Mouse (Mus musculus) left cerebral cortex, adult 11 months (tissue): ENCODE measurements around the gene Tuba4a.

ENCODE experiments used
- DNase-seq: peaks from one replicate; pipeline ENCODE4 v3.0.0; 2022; ENCODE audit warnings: low spot score

The Tuba4a gene

GRCm38 (mm10) chr1:75219531-75219930, at the start of gene Tuba4a:
TSS of gene Tuba4a (minus strand) at chr1:75219865.
- DNase-seq: no peak

GRCm38 (mm10) chr1:75264091-75264880, 44.6 kb upstream of the Tuba4a start, which contains the start of gene Ptprn:
TSS of gene Ptprn (minus strand) at chr1:75264502.
- DNase-seq: peak; percentile 68

GRCm38 (mm10) chr1:75262969-75263951, 43.6 kb upstream of the Tuba4a start:
- DNase-seq: no peak

- no peak for DNase-seq
Observed at GRCm38 (mm10) chr1:75261278-75261677, 41.6 kb upstream of the Tuba4a start.

GRCm38 (mm10) chr1:75255516-75256046, 35.9 kb upstream of the Tuba4a start:
- no peak for DNase-seq

DNA sequence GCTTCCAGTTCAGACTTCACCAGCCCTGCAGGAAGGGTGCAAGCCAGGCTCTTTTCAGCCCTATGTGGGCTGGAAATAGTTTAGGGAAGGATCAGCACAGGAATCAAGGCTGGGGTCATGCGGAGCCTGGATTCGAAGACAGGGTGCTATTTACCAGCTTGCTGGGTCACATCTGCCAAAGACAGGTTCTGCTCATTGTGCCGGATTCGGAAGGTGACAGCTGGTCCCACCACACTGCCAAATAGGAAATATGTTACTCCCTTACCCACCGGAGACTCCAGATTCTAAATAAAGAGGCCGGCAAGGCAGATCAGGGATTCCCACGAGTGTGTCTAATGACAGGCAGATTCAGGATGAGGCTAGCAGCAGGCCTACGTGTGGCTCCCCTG, 35.0 kb upstream of the Tuba4a start:
- DNase-seq: no peak

- peak; percentile 76 for DNase-seq
Observed at GRCm38 (mm10) chr1:75253849-75254624, 34.4 kb upstream of the Tuba4a start.

DNA sequence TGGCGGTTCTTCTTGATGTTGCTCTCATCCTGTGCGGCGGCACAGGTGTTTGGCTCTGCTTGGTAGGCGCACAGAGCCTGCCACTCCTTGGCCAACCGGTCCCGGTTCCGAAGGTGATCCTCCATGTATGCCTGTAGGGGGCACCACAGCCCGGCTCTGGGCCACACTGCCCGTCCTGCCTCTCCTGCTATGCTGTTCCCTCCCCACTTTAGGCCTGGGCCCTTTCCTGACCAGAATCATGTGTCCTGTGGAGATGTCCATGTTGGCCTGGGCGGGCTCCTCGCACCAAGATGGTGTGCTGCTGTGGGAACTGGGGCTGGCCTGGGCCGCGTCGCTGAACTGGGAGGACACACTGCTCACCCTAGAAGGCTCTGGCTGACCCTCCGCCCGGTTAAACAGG, 33.4 kb upstream of the Tuba4a start:
- DNase-seq: no peak

DNA sequence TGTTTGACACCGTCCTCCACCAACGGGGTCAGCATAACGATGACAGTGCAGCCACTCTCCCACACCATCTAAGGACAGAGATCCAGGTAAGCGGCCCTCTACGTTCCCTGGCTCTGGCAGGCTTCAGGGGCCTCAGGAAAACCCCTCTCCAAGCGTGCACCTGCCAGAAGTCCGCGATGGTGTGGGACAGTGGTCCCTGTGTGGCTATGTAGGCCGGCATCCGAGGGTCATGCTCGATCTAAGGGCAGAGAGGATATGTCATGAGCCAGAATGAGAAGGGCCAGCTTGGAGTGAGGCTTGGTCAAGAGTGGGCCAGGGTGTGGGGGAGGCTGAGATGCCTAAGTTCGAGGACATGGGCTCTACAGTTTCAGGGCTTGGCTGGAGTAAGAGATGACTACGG, 32.6 kb upstream of the Tuba4a start:
- DNase-seq: no peak

GRCm38 (mm10) chr1:75251112-75251970, 31.7 kb upstream of the Tuba4a start:
- no peak for DNase-seq

DNA sequence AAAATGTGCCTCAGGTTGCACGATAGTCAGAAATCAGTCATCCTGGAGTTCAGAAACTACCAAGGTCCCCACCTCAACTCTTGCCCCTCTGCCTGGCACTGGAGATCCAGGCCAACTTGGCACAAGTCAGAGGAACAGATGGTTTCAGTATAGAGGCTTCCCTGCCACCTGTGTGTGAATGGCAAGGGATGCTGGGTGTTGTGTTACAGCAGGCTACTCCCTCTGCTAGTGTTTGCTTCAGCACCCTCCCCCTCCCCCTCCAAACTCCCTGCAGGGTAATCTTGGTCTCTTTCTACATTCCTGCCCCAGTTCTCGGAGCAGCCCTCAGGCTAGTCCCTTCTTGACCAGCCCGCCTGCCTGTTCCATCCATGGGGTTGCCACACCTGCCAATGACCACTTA, 30.8 kb upstream of the Tuba4a start:
- DNase-seq: no peak

DNA sequence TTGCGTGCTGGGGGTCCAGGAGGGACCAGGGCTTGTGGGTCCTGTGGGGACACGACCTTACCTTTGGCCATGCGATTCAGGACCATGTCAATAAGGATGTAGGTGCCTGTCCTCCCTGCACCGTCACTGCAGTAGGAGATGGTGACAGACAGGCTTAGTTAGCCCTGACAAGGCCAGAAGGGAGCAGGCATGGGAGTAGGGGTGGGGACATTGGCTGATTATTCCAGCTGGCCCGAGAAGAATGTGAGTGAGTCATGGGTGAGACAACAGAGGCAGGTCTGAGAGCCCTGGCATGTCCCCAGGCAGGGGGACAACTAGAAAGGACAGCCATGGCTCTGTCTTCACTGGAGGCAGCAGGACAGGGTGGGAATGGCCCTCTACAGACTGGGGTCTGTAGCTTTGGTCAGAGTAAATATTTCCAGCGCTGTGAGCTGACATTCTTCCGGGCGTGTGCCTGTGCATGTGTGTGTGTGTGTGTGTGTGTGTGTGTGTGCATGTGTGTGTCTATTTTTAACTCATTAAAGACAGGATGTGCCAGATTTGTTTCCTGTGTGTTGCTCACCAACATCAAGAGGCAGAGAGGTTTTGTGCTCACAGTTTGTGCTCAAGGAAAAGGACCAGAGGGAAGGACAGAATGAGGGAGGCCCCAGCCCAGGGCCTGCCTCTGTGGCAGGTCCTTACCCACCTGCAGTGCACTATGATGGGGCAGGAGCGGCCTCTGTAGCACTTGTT, 28.5 kb upstream of the Tuba4a start:
- DNase-seq: no peak

DNA sequence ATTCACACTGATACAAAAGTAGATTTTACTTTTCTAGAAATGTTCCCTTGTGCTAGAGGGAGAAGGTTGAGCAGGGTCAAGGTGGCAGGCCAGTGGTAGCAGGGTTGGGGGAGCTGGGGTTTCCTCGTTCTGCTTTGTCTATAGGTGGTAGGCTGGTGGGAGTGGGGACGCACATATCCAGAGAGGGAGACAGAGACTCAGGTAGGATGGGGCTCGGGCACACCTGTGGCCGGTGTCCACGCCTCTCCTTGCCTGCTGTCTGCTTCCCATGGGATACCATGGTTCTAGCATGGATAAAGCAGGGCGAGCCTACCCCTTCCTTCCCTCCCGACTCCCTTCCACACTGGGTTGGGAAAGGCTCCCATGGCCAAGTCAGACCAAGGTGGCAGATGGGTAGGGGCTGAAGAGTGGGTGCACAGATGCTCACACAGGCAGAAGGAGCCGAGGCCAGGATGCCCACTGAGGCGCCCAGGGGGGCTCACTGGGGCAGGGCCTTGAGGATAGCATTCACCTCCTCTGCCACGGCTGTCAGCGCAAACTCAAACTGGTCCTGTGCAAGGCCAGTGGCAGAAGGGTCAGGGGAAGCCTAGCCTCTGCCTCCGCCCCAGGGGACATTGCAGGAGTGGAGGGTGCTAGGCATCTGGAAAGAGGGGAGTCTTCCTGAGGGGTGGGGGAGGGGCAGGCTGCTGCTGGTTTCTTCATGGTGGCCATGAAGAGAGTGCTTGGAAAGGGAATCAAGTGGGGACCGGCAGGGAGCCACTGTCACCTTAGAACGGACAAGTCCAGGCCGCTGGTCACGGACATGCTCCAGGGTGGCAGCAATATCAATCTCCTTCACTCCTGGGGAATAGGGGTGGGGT, 27.6 kb upstream of the Tuba4a start:
- DNase-seq: no peak

DNA sequence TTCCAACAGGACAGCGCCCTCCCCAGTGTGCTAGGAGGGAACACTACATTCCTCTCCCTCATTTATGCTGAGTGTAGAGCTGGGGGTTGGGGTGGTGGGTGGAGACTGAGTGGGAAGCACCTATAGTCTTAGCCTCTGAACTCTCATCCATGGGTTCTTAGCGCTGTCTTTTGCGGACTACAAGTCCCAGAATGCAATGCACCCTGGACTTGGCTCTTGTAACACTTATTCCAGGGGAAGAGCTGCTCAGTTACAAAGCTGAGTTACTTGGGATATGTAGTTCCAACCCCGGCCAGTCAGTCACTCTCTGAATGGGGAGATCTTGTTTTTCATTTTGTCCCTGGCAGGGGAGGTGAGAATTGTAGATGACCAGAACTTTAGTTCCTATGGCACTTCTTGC, 25.2 kb upstream of the Tuba4a start:
- peak; percentile 70 for DNase-seq

DNA sequence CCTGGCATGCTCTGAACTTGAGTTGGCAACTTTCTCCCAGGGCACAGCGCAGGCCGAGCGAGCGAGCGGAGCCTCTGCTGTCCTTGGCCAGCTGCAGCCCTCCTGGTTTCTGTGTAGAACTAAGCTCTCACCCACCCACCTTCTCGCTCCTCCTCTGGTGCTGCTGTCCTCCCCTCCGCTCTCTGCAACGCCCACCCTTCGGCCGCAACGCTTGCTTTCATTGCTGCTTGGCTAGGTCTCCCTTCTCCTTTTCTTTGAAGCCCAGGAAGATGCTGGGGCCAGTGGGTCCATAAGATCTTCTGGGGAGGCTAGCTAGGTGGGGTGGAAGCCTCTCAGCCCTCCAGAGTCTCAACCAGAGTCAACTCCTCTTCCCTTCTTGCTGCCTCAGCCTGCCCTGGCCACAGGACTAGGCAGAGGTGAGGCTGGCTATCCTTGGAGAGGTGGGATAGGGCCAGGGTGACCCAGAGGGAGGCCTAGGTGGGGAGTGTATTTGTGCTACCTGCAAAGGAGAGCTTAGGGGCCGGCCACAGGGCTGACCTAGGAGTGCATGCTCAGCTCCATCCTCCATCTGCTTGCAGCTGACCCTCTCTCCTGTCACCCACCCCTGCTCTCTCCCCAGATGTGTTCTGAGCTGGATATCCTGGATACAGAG, 24.6 kb upstream of the Tuba4a start:
- no peak for DNase-seq

DNA sequence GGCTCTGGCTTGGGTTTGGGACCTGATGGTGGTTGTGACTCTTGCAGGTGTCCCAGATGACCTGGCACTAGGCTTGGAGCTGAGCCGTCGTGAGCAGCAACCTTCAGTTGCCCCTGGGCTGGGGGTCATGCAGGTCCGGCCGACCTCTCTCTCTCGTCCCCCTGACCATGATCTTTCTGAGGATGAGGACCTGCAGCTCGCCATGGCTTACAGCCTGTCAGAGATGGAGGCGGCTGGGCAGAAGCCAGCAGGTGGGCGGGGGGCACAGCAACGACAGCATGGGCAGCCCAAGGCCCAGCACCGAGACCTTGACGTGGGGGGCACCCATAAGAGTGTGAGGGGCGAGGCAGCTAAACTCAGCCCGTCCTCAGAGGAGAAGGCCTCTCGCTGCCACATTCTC, 23.7 kb upstream of the Tuba4a start:
- no peak for DNase-seq

DNA sequence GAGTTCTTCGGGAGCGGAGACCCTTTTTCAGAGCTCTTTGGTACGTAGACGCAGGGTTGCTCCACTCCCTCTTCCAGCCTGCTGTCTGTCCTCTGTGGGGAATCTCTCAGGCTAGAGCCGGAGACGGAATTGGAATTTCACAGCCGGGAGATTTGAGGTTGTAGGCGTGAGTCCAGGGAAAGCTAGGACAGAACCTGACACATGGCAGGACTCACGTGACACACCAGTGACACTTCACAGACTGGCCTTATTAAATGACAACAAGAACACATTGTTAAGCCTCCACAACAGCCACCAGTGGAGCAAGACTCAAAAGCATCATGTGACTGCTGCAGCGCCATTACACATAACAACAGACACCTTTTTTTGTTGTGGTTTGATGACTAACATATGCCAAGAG, 19.9 kb upstream of the Tuba4a start:
- no peak for DNase-seq

- DNase-seq: peak; percentile 77
Observed at GRCm38 (mm10) chr1:75236117-75237050, 16.7 kb upstream of the Tuba4a start, which contains the start of gene Dnajb2. TSS of gene Dnajb2 (plus strand) at chr1:75236406.
